Mouse (Mus musculus) cerebellum, adult 11-12 months (tissue): ENCODE measurements around the gene Clic1.

Experiments used
- DNase-seq: peaks from one replicate; pipeline ENCODE4 v3.0.0; 2022

The Clic1 gene

GRCm38 (mm10) chr17:35045807-35046680 lies 3.7 kb upstream of the Clic1 start:
- DNase-seq, result no peak

- peak; percentile 97 for DNase-seq
Observed at GRCm38 (mm10) chr17:35046681-35047455, 2.9 kb upstream of the Clic1 start, which contains the start of gene Msh5. Gene Msh5 (minus strand): TSS chr17:35046745.

- DNase-seq, result no peak
Observed at GRCm38 (mm10) chr17:35047688-35048087, 2.1 kb upstream of the Clic1 start.

- no peak for DNase-seq
Observed at GRCm38 (mm10) chr17:35048149-35048931, 1.4 kb upstream of the Clic1 start.

GRCm38 (mm10) chr17:35048932-35049440 lies 780 bp upstream of the Clic1 start:
- no peak for DNase-seq

GRCm38 (mm10) chr17:35050126-35050750 lies 472 bp downstream of the Clic1 start:
- peak; percentile 49 for DNase-seq

DNA sequence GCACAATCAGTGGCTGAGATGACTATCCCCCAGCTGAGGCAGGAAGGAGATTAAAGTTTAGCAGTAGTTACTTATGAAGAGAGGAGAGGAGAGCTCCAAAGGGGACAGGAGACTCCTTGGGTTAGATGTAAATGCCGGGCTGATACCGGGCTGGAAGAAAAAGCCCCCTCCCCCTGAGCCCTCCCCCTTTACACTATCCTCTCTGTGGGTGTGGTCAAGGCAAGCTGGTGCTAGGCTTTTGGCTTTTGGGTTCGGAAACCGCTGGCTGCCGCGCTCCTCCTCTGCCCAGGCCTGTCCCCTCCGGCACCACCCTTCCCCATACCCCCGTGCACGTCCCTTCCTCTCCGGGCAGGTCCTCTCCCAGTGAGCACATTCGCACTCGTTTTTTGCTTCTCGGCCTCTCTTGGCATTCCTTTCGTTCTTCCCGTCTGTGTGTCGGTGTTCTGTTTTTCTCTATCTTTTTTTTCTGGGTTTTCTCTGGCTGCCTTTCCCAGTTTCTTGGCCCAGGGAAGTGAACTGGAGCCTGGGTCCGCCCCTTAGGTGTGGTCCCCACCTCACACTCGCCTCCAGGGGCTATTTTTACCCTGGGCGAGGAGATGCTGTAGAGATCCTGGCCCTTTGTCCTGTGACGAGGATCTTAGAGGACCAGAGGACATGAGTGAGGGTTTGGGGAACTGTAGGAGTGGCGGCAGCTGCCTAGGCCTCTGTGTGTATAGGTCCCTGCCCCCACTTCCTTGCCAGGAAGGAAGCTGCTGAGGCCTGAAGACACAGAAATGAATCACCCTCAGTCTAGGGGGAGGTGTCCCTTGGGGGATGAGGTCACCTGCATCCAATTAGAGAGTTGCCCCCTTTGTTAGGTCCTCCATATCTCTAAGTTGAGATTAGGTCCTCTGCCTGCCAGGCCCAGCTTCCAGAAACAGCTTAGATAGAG lies 1.7 kb downstream of the Clic1 start:
- DNase-seq, result peak; percentile 63

GRCm38 (mm10) chr17:35052271-35052798 lies 2.6 kb downstream of the Clic1 start:
- DNase-seq, result peak; percentile 31

GRCm38 (mm10) chr17:35055691-35056495 lies 6.1 kb downstream of the Clic1 start:
- no peak for DNase-seq

DNA sequence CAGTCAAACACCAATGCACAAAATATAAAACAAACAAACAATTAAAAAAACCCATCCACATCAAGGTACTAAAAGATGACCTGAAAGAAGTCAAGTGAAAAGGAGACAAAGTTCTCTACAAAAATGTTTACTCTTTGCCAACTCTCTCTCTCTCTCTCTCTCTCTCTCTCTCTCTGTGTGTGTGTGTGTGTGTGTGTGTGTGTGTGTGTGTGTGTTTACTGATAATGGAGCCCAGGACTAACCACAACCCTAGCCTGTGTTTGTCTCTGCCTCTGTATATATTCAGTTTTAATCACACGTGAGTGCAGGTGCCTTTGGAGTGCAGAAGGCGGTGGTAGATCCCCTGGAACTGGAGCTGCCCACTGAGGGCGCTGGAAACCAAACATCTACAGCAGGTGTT lies 7.3 kb downstream of the Clic1 start:
- no peak for DNase-seq

DNA sequence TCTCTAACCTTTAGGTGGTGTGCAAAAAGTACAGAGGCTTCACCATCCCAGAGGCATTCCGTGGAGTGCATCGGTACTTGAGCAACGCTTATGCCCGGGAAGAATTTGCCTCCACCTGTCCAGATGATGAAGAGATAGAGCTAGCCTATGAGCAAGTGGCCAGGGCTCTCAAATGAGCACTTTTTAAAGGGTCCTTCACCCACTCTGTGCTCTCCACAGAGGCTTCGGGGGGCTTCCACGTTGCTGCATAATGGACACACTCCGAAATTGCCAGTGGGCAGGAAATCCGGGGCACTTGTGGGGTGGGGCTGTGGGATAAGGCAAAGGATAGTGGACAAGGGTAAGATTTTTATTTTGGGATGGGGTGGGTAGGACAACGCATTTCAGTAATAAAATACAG lies 8.6 kb downstream of the Clic1 start:
- DNase-seq, result peak; percentile 37

DNA sequence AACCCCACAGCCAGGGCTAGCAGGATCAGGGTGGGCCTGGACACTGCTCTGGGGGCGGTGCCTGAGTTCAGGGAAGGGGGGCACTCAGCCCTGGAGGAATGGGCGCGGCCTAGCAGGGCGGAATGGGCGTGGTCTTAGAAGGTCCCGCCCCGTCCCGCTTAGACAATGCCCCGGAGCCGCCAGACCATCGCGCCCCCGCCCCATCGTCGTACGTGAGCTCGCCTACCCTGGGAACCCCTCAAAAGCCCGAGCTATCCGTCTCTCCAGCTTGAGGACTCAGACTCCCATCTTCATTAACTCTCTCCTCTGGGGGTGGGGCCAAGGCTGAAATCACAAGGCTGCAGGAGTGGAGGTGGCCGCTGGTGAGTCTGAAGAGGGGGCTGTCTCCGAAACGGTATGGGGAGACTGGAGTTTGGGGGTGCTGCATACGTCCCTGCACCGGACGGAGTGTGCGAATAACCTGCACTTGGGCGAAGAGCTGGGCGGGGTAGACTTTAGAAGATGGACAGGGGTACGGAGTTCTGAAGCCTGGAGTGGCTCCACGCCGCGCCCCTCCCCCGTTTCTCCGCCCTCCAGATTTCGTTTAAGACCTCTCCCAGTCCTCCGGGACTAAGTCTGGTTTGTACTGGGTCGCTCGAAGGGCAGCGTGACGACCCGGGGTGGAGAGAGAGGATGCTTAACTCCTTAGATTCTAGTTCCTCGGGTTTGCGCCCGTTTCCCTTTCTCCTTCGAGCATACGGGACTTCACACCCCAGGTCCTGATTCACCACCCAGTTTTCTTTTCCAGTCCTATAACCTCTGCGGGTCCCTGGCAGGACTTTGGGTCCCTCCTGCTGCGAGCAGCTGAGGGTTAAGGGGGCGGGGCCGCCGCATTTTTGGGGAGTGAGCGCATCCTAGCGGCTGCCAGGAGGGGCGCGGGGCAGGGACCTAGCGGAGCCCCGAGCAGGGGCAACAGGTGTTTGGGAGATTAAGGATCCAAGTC lies 9.4 kb downstream of the Clic1 start, which contains the start of gene Ddah2:
Gene Ddah2, plus strand, starts transcription at position 125 of the 982 bp plus-strand sequence.
- DNase-seq, result peak; percentile 84

DNA sequence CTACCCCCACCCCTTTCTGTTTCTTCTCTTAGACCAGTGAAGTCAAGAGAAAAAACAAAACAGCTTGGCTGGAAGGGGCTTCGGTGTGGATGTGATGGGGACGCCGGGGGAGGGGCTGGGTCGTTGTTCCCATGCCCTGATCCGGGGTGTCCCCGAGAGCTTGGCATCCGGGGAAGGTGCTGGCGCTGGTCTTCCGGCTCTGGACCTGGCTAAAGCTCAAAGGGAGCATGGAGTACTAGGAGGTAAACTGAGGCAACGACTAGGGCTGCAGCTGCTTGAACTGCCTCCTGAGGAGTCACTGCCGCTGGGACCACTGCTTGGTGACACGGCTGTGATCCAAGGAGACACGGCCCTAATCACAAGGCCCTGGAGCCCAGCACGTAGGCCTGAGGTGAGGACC lies 10.3 kb downstream of the Clic1 start:
- peak; percentile 65 for DNase-seq

- peak; percentile 61 for DNase-seq
Observed at GRCm38 (mm10) chr17:35060737-35061297, 11.1 kb downstream of the Clic1 start.

DNA sequence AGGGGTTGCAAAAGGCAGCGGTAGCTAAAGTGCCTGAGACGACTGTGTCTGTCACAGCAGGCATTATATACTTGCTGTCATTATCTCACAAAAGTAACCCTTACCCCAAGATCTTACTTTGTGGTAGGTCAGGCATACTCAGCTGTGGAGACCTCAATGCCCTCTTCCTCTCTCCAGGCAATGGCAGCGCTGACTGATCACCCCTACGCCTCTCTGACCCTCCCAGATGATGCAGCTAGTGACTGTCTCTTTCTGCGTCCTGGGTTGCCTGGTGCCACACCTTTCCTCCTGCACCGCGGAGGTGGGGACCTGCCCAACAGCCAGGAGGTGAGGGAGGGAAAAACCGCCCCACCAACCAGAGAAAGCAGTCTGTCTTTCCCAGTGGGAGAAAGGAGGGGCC lies 11.5 kb downstream of the Clic1 start:
- peak; percentile 40 for DNase-seq

DNA sequence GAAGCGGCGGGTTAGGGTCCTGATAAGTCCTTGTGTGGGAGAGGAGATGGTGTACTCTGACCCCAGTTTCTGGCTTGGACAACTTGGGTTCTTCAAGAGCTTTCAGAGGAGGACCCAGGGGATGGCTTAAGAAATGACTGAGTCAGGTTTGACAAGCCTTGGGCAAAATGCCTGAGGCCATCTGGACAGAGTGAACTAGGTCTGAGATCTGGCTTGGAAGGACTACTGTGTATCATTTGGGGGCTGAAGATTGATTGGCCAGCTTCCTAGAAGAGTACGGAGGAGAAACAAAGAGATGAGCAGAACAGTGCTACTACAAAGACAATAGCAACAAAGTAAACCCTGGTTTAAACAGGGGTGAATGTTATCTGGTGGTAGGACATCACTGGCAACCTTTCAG lies 13.7 kb downstream of the Clic1 start:
- DNase-seq, result peak; percentile 54

GRCm38 (mm10) chr17:35064378-35064877 lies 14.7 kb downstream of the Clic1 start:
- peak; percentile 82 for DNase-seq
